Mouse (Mus musculus): ENCODE data around the gene Gm5737. TPM values are rescaled to one million over a fixed set of nuclear protein-coding genes. Genes with fewer than 3 reads are reported as not detected.

The Gm5737 gene
- total RNA-seq (2021) = under 1 TPM in 1 of 2 experiments, not detected in 1; 0.32 TPM
- long read RNA-seq = 0 reads

DNA sequence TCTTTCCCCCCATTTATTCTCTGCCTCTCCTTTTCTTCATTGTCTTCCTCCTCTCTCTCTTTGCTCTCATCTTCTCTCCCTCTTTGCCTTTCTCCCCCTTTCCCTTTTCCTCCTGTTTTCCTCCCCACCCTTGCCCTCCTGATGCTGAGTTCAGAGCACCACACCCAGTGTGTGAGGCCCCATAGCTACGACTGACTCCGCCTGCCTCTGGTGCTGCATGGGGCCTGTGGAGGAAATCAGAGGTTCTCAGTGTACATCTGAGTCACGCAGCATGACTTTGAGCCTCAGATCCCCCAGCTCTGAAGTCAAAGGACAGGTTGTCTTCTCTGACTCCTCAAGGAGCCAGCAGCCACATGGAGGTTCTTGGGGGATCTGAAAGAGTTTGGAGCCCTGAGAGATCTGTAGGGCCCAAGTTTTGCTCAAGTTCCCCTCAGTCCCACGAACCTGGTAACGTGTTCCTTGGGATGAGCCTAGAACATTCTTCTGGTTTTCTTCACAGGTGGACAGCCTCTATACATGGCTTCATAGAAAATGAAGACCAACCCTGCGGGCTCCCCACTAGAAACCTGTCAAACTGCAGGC lies at the start of gene Gm5737:
Gene Gm5737 (plus strand): TSS at position 532 of the 582 bp plus-strand sequence.
- no peak for DNase-seq (ENCODE audit: low spot score in 2 of 2)

DNA sequence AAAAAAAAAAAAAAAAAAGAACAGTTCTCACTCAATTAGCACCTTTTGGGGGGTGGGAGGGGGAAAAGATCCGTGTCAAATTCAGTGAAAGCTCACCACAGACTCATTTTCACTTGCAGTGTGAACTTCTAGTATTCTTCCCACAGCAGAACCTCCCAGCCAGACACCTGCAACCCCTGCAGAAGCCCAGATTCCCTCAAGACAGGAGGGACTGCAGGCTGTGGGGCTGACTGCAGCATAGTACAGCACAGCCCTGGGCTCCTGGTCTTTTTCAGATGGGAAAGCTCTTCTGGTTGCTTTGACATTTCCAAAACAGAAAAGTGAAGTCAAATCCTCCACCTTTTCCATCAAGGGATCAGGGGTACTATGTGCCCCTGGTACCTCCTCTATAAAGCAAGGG lies 44.8 kb upstream of the Gm5737 start:
- DNase-seq (ENCODE audit: low spot score in 2 of 2) = no peak

DNA sequence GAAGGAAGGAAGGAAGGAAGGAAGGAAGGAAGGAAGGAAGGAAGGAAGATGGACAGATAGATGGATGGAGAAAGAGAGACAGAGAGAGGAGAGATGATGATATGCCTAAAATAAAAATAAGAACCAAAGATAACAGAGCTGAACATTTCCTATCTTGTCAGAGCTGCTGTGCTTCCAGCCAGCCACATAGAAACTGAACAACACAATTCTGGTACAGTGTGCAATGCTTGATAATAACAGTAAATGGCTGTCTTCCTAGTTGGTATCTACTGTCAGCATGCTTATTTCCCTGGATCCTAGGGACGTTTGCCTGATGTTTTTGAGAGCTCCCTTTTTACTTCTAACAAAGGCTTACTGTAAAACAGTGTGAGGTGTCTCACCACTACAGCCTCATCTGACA lies 40.8 kb upstream of the Gm5737 start:
- DNase-seq (ENCODE audit: low spot score in 2 of 2) = no peak

DNA sequence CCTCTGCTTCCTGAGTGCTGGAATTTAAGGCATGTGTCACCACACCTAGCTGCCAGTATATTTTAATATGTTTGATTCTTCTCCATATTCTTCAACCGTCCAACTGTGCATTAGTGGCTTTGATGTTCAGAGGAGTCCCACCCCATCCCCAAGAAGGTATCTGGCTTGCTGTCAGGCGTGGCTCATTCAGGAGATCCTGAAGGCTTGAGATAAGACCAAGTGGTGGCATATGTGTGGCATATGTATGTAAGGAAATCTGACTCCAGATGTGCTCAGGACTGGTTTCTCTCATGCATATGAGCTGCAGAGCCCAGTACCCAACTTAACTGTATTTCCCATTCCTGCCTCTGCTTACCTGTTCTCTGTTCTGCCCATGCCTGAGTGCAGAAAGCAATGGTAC lies 34.2 kb upstream of the Gm5737 start:
- no peak for DNase-seq (ENCODE audit: low spot score in 2 of 2)

DNA sequence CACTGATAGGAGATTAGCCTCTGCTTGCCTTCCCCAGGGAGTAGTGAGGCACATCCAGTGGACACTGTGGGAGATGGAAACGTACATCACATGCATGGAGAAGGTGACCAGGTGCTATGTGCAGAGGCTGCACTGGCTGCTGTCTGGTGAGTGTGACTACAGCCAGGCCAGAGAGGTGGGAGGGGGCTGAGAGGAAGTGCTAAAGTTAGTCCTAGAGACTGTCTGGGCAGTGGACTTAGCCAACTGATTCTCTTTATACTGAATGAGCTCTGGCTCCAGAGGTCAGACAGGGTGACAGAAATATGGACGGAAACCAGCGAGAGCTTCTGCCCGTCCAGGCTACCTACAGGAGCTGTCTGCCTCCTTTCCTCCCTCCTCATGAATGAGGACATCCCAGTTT lies 16.6 kb upstream of the Gm5737 start:
- DNase-seq (ENCODE audit: low spot score in 2 of 2) = no peak

DNA sequence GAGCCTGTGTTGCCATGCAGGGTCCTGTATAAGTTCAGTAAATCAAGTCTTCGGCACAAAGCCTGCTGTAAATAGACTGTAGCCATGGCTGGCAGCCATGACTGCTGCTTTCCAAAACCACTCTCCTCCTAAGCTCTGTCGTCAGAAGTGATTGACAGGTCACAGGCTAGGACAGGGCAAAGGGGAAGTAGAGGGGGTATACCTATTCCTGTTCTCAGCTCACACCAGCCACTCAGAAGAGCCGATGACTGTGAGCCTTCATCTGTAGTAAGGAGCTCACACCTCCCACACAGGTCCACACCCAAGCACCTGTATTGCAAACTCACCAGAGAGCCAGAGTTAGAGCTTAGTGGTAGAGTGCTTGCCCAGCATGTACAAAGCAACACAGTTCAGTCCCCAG lies 15.8 kb upstream of the Gm5737 start:
- DNase-seq (ENCODE audit: low spot score in 2 of 2) = no peak

DNA sequence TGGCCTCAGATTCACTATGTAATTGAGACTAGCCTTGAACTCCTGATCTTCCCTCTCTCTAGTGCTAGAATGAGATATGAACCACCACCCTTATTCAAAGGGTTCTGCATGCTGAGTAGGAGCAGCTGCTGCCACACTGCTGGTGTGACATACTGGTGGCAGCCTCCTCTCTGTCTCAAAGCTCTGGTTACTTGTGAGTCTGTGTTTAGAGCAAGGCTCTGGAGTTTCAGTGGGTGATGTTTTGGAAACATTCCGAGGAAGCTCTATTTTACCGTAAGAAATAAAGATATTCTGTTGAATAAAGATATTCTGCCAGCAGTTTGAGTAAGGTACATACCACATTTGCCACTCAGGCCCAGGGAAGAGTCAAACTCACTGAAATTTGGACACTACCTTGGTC lies 8.9 kb upstream of the Gm5737 start:
- DNase-seq (ENCODE audit: low spot score in 2 of 2) = peak in 1 of 2 experiments; percentile 28

DNA sequence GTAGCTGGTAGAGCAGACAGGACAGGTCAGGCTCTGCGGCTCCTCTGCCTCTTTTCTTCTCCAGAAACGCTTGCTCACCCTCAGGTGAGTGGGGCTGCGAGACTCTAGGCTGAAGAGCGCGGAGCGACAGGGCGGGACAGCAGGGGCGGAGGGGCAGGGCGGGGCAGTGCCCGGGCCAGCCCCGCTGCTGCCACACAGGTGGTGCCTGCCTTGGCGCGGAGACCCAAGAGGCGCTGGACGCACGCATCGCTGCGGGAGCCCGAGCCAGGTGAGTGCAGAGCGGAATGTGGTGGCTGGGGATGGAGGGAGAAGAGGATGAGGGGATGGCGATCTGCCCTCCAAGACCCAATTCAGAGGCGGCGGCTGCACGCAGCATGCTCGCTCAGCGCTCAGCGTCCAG lies 2.5 kb upstream of the Gm5737 start:
- no peak for DNase-seq (ENCODE audit: low spot score in 2 of 2)

DNA sequence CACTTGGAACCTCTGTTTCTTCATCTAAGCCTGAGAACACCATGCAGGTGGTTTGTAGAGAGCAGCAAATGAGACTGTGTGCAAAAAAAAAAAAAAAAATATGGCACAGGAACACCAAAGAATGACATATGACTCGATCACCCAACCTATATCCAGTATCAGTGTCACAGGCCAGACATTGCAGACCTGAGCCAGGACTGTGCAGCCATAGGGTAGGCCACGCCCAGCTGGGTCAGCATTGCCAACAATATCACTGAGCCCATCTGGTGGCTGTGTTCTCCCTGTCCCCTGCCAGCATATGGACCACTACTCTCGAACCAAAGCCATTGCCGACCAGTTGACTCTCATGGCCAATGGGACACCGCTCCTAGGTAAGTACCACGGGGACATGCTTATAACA lies 5.4 kb downstream of the Gm5737 start:
- no peak for DNase-seq (ENCODE audit: low spot score in 2 of 2)

DNA sequence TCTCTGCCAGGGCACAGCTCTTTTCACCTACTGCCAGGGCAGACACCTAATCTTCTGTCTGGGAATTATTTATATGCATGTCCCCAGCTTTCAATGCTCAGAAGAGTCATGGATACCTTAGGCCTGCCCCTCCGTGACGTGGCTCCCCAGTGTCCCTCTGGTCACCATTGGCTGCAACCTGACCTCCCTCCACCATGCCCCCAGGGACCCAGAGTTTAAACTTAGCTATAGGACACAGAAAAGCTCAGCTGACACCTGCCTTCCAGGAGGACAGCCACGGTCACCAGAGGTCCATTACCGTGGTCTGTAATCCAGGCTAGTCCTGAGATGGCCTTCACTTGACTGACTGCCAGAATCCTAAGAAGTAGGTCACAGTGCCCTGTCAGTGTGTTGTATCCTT lies 7.2 kb downstream of the Gm5737 start:
- DNase-seq (ENCODE audit: low spot score in 2 of 2) = no peak

DNA sequence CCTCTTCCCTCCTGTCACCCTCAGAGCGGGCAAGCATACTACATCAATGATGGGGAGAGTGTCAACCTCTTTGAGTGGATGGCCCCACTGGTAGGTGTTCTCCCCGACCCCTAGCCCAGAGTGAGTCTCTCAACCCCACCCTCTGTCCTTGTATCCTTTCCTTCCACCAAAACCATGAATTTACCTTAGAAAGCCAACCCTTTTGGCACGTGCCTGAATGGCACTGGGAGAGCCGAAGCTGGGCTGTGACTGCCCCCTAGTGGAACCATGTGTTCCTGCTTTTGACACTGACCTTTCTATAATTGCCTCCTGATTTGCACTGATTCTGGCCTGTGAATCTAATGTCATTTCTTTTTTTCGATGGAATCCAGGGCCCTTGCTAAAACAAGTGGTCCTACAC lies 11.1 kb downstream of the Gm5737 start:
- DNase-seq (ENCODE audit: low spot score in 2 of 2) = peak in 1 of 2 experiments; percentile 74

DNA sequence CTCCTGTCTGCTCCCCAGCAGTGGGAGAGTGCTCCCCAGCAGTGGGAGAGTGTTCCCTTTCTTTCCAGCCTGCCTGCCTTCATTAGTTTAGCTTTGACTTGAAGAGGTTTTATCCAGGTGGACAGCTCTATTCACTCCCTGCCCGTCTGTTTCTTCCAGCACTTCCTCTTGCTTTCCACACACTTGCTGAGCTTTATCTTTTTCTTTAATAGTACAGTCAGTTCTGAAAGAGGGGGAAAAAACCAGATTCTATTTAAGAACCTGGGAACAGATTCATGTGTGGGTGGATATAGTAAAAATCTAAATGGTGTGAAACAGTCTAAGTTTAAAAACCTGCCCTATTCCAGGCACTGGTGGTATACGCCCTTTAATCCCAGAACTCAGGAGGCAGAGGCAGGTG lies 12.9 kb downstream of the Gm5737 start:
- peak in 1 of 2 experiments; percentile 41 for DNase-seq (ENCODE audit: low spot score in 2 of 2)

DNA sequence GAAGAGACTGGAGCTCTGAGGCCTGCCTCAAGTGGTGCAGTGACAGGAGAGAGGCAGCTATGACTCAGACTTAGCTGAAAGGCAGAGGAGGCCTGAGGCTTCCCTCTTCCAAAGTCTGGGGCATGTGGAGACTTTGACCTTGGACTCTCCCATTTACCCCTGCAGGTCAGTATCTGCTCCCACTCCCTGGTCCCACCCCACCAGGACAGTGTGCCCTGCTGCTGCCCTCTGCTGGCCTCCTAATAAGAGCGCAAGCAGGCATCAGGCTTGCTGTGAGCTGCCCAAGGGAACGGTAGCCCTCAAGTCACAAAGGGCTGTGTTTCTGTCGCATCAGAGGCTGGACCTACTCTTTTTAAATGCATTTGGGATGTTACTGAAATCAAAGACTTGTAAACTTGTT lies 14.2 kb downstream of the Gm5737 start:
- no peak for DNase-seq (ENCODE audit: low spot score in 2 of 2)

DNA sequence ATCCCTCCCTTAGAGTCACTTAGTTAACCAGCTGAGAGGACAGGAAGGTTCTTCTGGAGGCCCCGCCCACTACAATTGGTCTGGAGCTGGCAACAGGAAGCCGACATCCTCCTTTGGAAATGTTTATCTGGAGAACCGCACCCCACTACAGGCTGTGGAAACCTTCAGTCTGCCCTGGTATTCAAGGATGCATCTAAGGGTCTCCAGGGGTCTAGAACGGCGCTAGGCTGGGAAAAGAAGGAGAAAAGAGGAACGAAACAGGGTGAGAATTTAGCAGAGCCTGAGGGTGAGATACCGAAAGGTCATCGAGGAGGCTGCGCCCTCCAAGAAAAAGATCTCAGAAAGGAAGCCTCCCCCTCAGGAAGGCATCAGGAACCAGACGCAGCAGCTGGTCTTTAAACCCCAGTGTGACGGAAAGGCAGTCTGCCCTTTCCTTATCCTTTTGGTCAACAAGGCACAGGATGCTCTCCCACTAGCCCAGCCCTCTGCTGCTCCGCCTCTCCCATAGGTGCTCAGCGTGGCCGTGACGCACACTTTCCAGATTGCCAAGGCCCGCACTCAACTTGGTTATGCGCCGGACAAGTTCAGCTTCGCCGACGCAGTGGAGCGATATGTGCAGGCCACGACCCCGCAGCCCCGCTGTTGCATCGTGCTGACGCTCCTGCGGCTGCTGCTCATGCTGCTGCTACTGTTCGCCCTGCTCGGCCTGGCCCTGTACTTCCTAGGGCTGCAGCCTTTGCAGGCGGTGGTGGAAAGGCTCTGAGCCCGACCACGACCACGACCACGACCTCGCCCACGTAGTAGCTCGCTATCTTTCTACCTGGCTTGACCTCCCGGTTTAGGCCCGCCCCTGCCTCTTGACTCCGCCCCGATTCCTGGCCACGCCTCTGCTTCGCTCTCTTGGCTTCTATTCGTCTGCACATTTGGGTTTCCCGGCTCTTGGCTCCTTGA lies 18.5 kb downstream of the Gm5737 start:
- DNase-seq (ENCODE audit: low spot score in 2 of 2) = peak; percentile 22 to 68

DNA sequence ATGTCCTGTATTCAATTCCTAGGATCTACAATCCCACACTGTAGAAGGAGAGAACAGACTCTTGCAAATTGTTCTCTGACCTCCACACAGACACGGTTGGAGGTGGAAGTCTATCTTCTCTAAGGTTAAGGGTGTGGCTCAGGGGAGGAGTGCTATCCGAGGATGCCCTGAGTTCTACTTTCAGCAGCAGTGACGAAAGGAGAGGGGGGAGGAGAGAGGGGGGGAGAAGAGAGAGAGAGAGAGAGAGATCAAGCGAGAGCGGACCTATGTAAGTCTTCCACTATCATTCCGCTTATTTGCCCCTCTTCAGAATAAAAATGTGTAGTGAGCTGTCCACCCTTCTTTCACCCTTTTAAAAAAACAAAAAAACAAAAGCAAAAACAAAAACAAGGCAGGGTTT lies 22.3 kb downstream of the Gm5737 start:
- DNase-seq (ENCODE audit: low spot score in 2 of 2) = no peak

DNA sequence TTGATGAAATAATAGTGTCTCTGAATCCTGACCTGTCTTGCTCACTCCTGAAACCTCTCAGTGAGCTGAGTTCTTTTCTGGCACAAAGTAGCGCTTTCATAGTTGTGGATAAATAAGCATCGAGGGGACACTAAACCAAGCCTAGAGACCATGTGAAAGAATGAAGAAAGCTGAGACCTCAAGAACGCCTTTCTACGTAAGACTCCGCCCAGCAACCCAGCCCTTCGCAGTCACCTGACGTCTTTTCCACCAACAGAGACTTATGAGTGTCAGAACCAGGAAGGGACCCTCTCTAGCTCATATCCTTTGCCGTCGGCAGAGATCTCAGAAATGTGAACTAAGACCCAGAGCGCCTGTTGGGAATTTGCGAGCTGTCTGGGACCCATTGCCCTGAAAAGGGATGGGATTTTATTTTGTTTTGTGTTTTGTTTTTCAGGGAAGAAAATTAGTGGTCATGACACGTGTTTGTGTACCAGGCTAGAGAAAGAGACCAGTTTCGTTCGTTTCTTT lies 22.8 kb downstream of the Gm5737 start:
- DNase-seq (ENCODE audit: low spot score in 2 of 2) = peak; percentile 50 to 81

DNA sequence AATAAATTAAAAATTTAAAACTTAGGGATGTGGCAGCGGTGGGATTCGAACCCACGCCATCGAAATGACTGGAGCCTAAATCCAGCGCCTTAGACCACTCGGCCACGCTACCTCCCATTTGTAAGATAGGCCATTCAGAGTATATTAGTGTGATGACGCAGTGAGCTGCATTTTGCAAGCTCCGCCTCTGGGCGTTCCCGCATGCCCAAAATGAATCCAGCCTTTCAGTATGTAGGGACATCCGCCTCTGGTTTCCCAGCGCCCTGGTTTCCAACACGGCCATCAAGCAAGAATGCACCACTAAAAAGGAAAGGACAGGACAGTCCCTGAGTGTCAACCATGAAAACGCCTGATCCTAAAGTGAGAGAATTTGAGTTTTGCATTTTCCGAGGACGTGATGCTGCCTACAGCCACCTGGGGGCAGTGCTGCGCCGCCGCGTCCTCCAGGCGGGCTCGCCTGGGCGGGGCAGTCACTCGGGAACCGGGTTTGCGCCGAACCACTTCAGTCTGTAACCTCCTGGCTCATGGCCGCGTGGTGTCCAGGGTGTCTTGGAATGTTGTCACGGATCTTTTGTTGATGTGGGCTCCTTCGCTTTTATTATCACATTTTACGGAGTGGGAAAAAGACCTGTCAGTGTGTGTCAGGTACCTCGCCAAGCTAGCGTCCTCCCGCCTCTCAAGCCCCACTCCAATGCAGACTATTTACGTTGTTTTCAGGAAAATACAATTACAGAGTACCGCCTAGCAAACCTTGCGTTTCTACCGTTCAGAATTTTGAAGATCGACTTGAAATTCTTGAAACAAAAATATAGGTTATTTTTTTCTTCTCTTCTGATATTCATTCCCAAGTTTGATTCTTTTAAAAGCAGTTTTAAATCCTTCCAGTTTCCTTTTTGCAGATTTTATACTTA lies 23.5 kb downstream of the Gm5737 start:
- peak; percentile 95 to 99 for DNase-seq (ENCODE audit: low spot score in 2 of 2)

DNA sequence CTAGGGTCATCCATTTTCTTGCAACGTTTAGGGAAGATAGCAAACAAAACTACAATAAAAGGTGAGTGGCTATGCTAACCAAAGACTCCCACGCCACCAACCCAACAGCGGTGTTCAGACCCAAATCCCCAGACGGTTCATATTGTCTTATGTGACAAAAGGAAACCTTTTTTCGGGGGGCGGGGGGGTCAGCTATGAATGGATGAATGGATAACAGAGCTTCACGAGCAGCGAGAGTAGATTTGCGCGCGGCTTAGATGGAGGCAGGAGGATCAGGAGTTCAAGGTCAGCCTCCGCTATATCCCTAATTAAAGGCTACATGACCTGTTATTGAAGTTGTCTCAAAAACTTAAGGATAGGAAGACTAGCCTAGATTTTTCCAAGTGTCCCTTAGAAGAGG lies 24.2 kb downstream of the Gm5737 start:
- no peak for DNase-seq (ENCODE audit: low spot score in 2 of 2)

DNA sequence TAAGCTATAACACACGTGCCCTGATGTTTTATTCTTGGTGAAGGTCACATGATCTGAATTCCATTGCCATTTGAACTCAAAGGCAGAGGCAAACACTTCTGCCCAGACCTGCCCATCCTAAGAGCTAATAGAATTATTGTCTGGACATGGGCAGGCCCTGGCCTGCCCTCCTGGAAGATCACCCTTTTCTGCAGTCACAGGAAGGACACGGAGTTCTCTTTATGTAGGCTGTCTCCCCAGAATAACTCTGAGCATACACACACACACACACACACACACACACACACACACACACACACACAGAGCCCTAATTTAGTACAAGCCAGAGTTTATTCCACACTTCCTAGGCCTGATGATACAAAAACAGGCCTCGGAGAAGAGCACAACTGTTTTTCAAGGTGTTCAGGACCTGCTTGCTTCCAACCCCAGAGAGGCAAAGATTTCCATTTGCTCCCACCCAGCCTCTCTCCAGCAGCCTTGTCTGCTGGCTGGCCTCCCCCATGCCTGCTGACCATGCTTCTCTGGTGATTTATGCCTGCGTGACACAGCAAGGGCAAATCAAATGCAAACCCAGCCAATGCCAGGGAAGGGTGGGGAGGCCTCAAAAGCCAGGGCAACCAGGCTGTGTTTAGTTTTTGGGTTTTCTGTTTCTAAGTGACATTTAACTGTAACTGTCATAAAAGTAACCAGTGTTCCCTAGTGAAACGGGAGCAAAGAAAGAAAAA lies 26.4 kb downstream of the Gm5737 start:
- DNase-seq (ENCODE audit: low spot score in 2 of 2) = no peak

DNA sequence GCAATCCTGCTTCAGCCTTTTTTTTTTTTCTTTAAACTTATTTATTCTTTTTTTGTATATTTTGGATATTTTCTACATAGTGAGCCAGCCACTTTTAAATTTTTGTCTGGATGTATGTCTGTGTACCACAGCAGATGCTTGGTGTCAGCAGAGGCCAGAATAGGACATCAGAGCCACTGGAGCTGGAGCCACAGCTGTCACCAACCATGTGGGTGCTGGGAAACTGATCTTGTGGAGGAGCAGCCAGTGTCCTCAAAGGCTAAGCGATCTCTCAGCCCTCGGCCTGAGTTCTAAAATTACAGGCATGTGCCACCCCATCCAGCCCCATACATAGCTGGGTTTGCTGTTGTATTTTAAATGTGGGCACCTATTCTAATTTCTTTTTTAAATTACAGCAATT lies 27.6 kb downstream of the Gm5737 start:
- DNase-seq (ENCODE audit: low spot score in 2 of 2) = no peak

Measured in layer of hippocampus, adult 18-20 months (tissue).